8 mouse cellular contexts compared by ENCODE assay signal in genomic region chr10:70485287-70485612, GRCm38 (mm10). TPM values are rescaled to one million over a fixed set of nuclear protein-coding genes. Genes with fewer than 3 reads are reported as not detected.
A peak's percentile ranks its signal among the peaks of the same experiment; 100 is the strongest.
DNase-seq lines count a peak whose midpoint lies in the region; ATAC-seq lines count a peak whose summit lies in the region.

No protein-coding gene starts in this region.

- 29% methylated on average over 7 of the region's 7 CpGs for WGBS in limb, embryonic 13.5 days
- WGBS in intestine, embryonic 15.5 days, result 79% methylated on average over 7 of the region's 7 CpGs

- H3K36me3 ChIP-seq in limb, embryonic 13.5 days, result no peaks in the 10 kb centered on the region
- H3K36me3 ChIP-seq in intestine, embryonic 15.5 days, result no peaks in the 10 kb centered on the region

- peak; percentile 30 to 44 for DNase-seq in cerebellum, postnatal 14 days
- DNase-seq in right cerebral cortex, postnatal 14 days, result peak; percentile 49
- no peak for DNase-seq in right cerebral cortex, postnatal 25 days
- no peak for DNase-seq in left cerebral cortex, postnatal 25 days (ENCODE audit: low spot score in 2 of 2)
- DNase-seq in thymus, postnatal 36 days, result no peak

- intact Hi-C loops in left cerebral cortex, postnatal 25 days (cut with DNase I), result no loop called here

- ATAC-seq in cerebellum, adult (ENCODE audit: insufficient number of reproducible peaks, low FRiP score, low TSS enrichment), result no peak
- no peak for ATAC-seq in limb, embryonic 13.5 days (ENCODE audit: low FRiP score, low read depth)
- ATAC-seq in intestine, embryonic 15.5 days, result no peak

- H3K27ac ChIP-seq in limb, embryonic 13.5 days, result no peak overlapping the region; the same call in 1 of the 2 replicates
- H3K27ac ChIP-seq in intestine, embryonic 15.5 days, result no peak overlapping the region

- H3K27me3 ChIP-seq in limb, embryonic 13.5 days, result no peaks in the 10 kb centered on the region
- no peaks in the 10 kb centered on the region for H3K27me3 ChIP-seq in intestine, embryonic 15.5 days (replicated peaks)

- no peaks in the 10 kb centered on the region for H3K9me3 ChIP-seq in limb, embryonic 13.5 days
- no peaks in the 10 kb centered on the region for H3K9me3 ChIP-seq in intestine, embryonic 15.5 days

- no peak overlapping the region for H3K4me3 ChIP-seq in limb, embryonic 13.5 days
- no peak overlapping the region for H3K4me3 ChIP-seq in intestine, embryonic 15.5 days (replicated peaks)

- peak overlapping the region; percentile 37 for H3K4me2 ChIP-seq in limb, embryonic 13.5 days (replicated peaks)
- no peak overlapping the region for H3K4me2 ChIP-seq in intestine, embryonic 15.5 days (replicated peaks)

- peaks cover 18% of the 10 kb centered on the region for H3K4me1 ChIP-seq in limb, embryonic 13.5 days
- no peaks in the 10 kb centered on the region for H3K4me1 ChIP-seq in intestine, embryonic 15.5 days (replicated peaks)

- H3K9ac ChIP-seq in limb, embryonic 13.5 days, result no peak overlapping the region
- no peak overlapping the region for H3K9ac ChIP-seq in intestine, embryonic 15.5 days

RNA-seq across cellular contexts. Expression of gene Fam13c, which starts 45.0 kb away (rescaled TPM):
- 10.8 and 13.0 TPM in 2 replicates for polyA plus RNA-seq in limb, embryonic 13.5 days (2015; fragmentation: Nextera tagmentation; extraction: Ambion mirVana)
- polyA plus RNA-seq in intestine, embryonic 15.5 days (2015; fragmentation: Nextera tagmentation; extraction: Ambion mirVana), result 7.3 and 8.0 TPM in 2 replicates
- total RNA-seq in left cerebral cortex, postnatal 25 days (2021), result 10 to 100 TPM; 59.4 to 60.7 TPM

Comparison
In these comparisons a context has a peak if more than half of its experiments do, and no peak if none do; other contexts are left out.
1. DNase-seq: peak in cerebellum, postnatal 14 days (2 of 2) and right cerebral cortex, postnatal 14 days (single experiment); none in right cerebral cortex, postnatal 25 days (single experiment), left cerebral cortex, postnatal 25 days (0 of 2) and thymus, postnatal 36 days (0 of 2).